Mouse (Mus musculus): ENCODE data around the gene Trpm4. TPM values are rescaled to one million over a fixed set of nuclear protein-coding genes. Genes with fewer than 3 reads are reported as not detected.

Trpm4 gene
- total RNA-seq, 1 experiment from 2014 or later: 14.2 TPM

Other genes starting within 250 kb of the Trpm4 start
- 27.7 and 33.5 TPM in 2 replicates for gene Rcn3, start 241.6 kb downstream of the Trpm4 start, total RNA-seq (2021)
- gene Fcgrt, start 229.9 kb downstream of the Trpm4 start, total RNA-seq (2021): 88.4 and 96.1 TPM in 2 replicates
- 1,211 and 1,259 TPM in 2 replicates for gene Rps11, start 209.3 kb downstream of the Trpm4 start, total RNA-seq (2021)
- 1,469 and 1,540 TPM in 2 replicates for gene Rpl13a, start 205.0 kb downstream of the Trpm4 start, total RNA-seq (2021)
- gene Gm45713, start 197.5 kb downstream of the Trpm4 start, total RNA-seq (2021): not detected in 2 replicates
- 29.1 and 32.1 TPM in 2 replicates for gene Flt3l, start 197.3 kb downstream of the Trpm4 start, total RNA-seq (2021)
- 61.7 and 74.3 TPM in 2 replicates for gene Pih1d1, start 179.5 kb downstream of the Trpm4 start, total RNA-seq (2021)
- gene Aldh16a1, start 179.2 kb downstream of the Trpm4 start, total RNA-seq (2021): 79.2 and 106 TPM in 2 replicates
- 0.15 and 0.33 TPM in 2 replicates for gene Slc17a7, start 169.8 kb downstream of the Trpm4 start, total RNA-seq (2021)
- not detected in 2 replicates for gene Gfy, start 154.2 kb downstream of the Trpm4 start, total RNA-seq (2021)
- gene Pth2, start 152.8 kb downstream of the Trpm4 start, total RNA-seq (2021): not detected in 2 replicates
- 0.12 TPM in 1 of 2 replicates, not detected in the other for gene Ccdc155, start 128.9 kb downstream of the Trpm4 start, total RNA-seq (2021)
- gene Dkkl1, start 121.6 kb downstream of the Trpm4 start, total RNA-seq (2021): not detected in 2 replicates
- gene Tead2, start 118.0 kb downstream of the Trpm4 start, total RNA-seq (2021): 15.0 and 15.3 TPM in 2 replicates
- 2.7 TPM in 2 replicates for gene Cd37, start 94.7 kb downstream of the Trpm4 start, total RNA-seq (2021)
- gene Slc6a16, start 92.7 kb downstream of the Trpm4 start, total RNA-seq (2021): not detected in 2 replicates
- gene Slc6a21, start 56.3 kb downstream of the Trpm4 start, total RNA-seq (2021): not detected in 2 replicates
- 0.18 TPM in 1 of 2 replicates, not detected in the other for gene Hrc, start 1.5 kb upstream of the Trpm4 start, total RNA-seq (2021)
- 1.9 and 2.9 TPM in 2 replicates for gene Ppfia3, start 33.2 kb upstream of the Trpm4 start, total RNA-seq (2021)
- 8.7 TPM in 1 of 2 replicates, not detected in the other for gene Lin7b, start 36.8 kb upstream of the Trpm4 start, total RNA-seq (2021)
- 361 and 425 TPM in 2 replicates for gene Snrnp70, start 62.0 kb upstream of the Trpm4 start, total RNA-seq (2021)
- gene Kcna7, start 71.9 kb upstream of the Trpm4 start, total RNA-seq (2021): not detected in 2 replicates
- not detected in 2 replicates for gene Ntf5, start 79.9 kb upstream of the Trpm4 start, total RNA-seq (2021)
- not detected in 2 replicates for gene Lhb, start 87.0 kb upstream of the Trpm4 start, total RNA-seq (2021)
- 39.4 and 44.2 TPM in 2 replicates for gene Gys1, start 101.1 kb upstream of the Trpm4 start, total RNA-seq (2021)
- gene Ruvbl2, start 104.3 kb upstream of the Trpm4 start, total RNA-seq (2021): 50.7 and 51.6 TPM in 2 replicates
- 786 and 951 TPM in 2 replicates for gene Ftl1, start 126.1 kb upstream of the Trpm4 start, total RNA-seq (2021)
- gene Bax, start 133.1 kb upstream of the Trpm4 start, total RNA-seq (2021): 61.4 and 68.8 TPM in 2 replicates
- gene Tulp2, start 148.1 kb upstream of the Trpm4 start, total RNA-seq (2021): 0.46 and 0.67 TPM in 2 replicates
- 21.0 and 40.1 TPM in 2 replicates for gene Gm45808, start 153.0 kb upstream of the Trpm4 start, total RNA-seq (2021)
- gene Dhdh, start 155.0 kb upstream of the Trpm4 start, total RNA-seq (2021): 62.3 and 75.5 TPM in 2 replicates
- 220 and 264 TPM in 2 replicates for gene Nucb1, start 176.6 kb upstream of the Trpm4 start, total RNA-seq (2021)
- 28.0 and 29.6 TPM in 2 replicates for gene Ppp1r15a, start 192.5 kb upstream of the Trpm4 start, total RNA-seq (2021)
- 3.2 and 3.3 TPM in 2 replicates for gene Plekha4, start 192.6 kb upstream of the Trpm4 start, total RNA-seq (2021)
- gene Hsd17b14, start 221.1 kb upstream of the Trpm4 start, total RNA-seq (2021): 0.95 and 1.0 TPM in 2 replicates
- gene Bcat2, start 236.4 kb upstream of the Trpm4 start, total RNA-seq (2021): 218 and 244 TPM in 2 replicates

All from adrenal gland, postnatal 25 days (tissue).